ENCODE assay signal across 8 mouse cellular contexts in the genomic region with DNA sequence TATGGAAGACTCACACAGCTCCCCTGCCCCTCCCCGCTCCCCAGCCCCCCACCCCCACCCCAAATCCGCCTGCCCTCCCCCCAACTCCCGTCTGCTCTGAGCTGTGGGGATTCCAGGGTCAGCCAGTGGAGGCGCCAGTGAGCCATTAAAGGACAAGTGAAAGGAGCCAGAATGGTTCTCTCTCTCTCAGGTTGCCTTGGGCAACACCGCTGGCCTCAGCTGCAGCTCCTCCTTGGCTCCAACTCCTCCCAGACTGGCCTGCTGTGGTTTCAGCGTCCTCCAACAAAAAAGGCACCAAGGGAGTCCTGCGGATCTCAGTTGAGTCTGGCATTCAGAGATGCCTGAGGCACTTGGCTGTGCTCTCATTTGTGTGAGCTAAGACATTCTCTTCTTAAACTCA. TPM values are rescaled to one million over a fixed set of nuclear protein-coding genes. Genes with fewer than 3 reads are reported as not detected.
A peak's percentile ranks its signal among the peaks of the same experiment; 100 is the strongest.
DNase-seq lines count a peak whose midpoint lies in the region; ATAC-seq and TF ChIP-seq lines count a peak whose summit lies in the region.

No protein-coding gene starts in this region.

- H3K4me2 ChIP-seq in hindbrain, postnatal 0 days (ENCODE audit: low read depth, low read length) = peak overlapping the region; percentile 39
- peak overlapping the region; percentile 42; the same call in 1 of the 2 replicates for H3K4me2 ChIP-seq in liver, embryonic 11.5 days
- peak overlapping the region; percentile 16; the same call in 1 of the 2 replicates for H3K4me2 ChIP-seq in midbrain, postnatal 0 days (ENCODE audit: low read depth, low read length, poor library complexity, severe bottlenecking)

- H3K27ac ChIP-seq in hindbrain, postnatal 0 days = no peak overlapping the region
- no peak overlapping the region for H3K27ac ChIP-seq in liver, embryonic 11.5 days (ENCODE audit: low read depth, low read length)
- no peak overlapping the region for H3K27ac ChIP-seq in midbrain, postnatal 0 days (ENCODE audit: low read depth, low read length)

- H3K36me3 ChIP-seq in hindbrain, postnatal 0 days (ENCODE audit: insufficient read depth, low read length) = no peaks in the 10 kb centered on the region
- H3K36me3 ChIP-seq in liver, embryonic 11.5 days (ENCODE audit: control insufficient read depth, insufficient read depth, low read length) = no peaks in the 10 kb centered on the region
- H3K36me3 ChIP-seq in midbrain, postnatal 0 days (ENCODE audit: insufficient read depth, low read length) = no peaks in the 10 kb centered on the region

- H3K4me3 ChIP-seq in hindbrain, postnatal 0 days (ENCODE audit: low read length) = no peak overlapping the region
- no peak overlapping the region for H3K4me3 ChIP-seq in liver, embryonic 11.5 days (ENCODE audit: low read depth, low read length)
- no peak overlapping the region for H3K4me3 ChIP-seq in midbrain, postnatal 0 days (ENCODE audit: low read depth, low read length)

- peak; percentile 89 for ATAC-seq in hindbrain, postnatal 0 days
- ATAC-seq in liver, embryonic 11.5 days (replicated peaks; ENCODE audit: low FRiP score) = peak; percentile 56
- peak; percentile 77 for ATAC-seq in midbrain, postnatal 0 days (ENCODE audit: low FRiP score)

- H3K9ac ChIP-seq in hindbrain, postnatal 0 days (replicated peaks; ENCODE audit: low read length) = no peak overlapping the region
- no peak overlapping the region for H3K9ac ChIP-seq in liver, embryonic 11.5 days (ENCODE audit: low read depth, low read length)
- H3K9ac ChIP-seq in midbrain, postnatal 0 days (replicated peaks; ENCODE audit: low read length, poor library complexity, severe bottlenecking) = no peak overlapping the region

- WGBS in hindbrain, postnatal 0 days = 3% methylated on average over 7 of the region's 7 CpGs
- WGBS in liver, embryonic 11.5 days = 3% methylated on average over 7 of the region's 7 CpGs
- 1% methylated on average over 7 of the region's 7 CpGs for whole genome bisulfite sequencing in midbrain, postnatal 0 days

- no peaks in the 10 kb centered on the region for H3K9me3 ChIP-seq in hindbrain, postnatal 0 days (ENCODE audit: low read length)
- peaks cover 1% of the 10 kb centered on the region; the same call in 1 of the 2 replicates for H3K9me3 ChIP-seq in liver, embryonic 11.5 days (ENCODE audit: control insufficient read depth, low read length)
- no peaks in the 10 kb centered on the region for H3K9me3 ChIP-seq in midbrain, postnatal 0 days (ENCODE audit: low read length)

- peak; percentile 66 for TF ChIP-seq CTCF in hindbrain, postnatal 0 days (IDR thresholded peaks at IDR 0.05; ENCODE audit: low read depth)
- peak; percentile 62 for TF ChIP-seq CTCF in midbrain, postnatal 0 days (IDR thresholded peaks at IDR 0.05)

- DNase-seq in urinary bladder, postnatal 14 days (ENCODE audit: low spot score) = peak; percentile 26
- DNase-seq in urinary bladder, adult 2 months (ENCODE audit: low spot score) = no peak
- DNase-seq in cerebellum, postnatal 10 days = peak; percentile 87 to 89
- DNase-seq in frontal cortex, postnatal 14 days (ENCODE audit: low spot score in 2 of 2) = peak; percentile 29 to 44
- DNase-seq in hindbrain, postnatal 0 days (ENCODE audit: low spot score) = peak; percentile 81
- DNase-seq in liver, embryonic 11.5 days (ENCODE audit: low spot score) = peak; percentile 48
- peak; percentile 83 for DNase-seq in midbrain, postnatal 0 days (ENCODE audit: low spot score)
- peak; percentile 42 to 46 for DNase-seq in thymus, postnatal 36 days

- no peaks in the 10 kb centered on the region for H3K27me3 ChIP-seq in hindbrain, postnatal 0 days (ENCODE audit: insufficient read depth, low read length)
- H3K27me3 ChIP-seq in liver, embryonic 11.5 days (replicated peaks; ENCODE audit: control insufficient read depth, insufficient read depth, low read length) = no peaks in the 10 kb centered on the region
- no peaks in the 10 kb centered on the region for H3K27me3 ChIP-seq in midbrain, postnatal 0 days (ENCODE audit: insufficient read depth, low read length)

- 0 out of 2 replicates have a peak, but pooled peaks cover 5% of the 10 kb centered on the region for H3K4me1 ChIP-seq in hindbrain, postnatal 0 days (ENCODE audit: insufficient read depth, low read length)
- no peaks in the 10 kb centered on the region for H3K4me1 ChIP-seq in liver, embryonic 11.5 days (replicated peaks; ENCODE audit: control insufficient read depth, insufficient read depth, low read length)
- H3K4me1 ChIP-seq in midbrain, postnatal 0 days (ENCODE audit: insufficient read depth, low read length) = no peaks in the 10 kb centered on the region

RNA-seq across cellular contexts. Expression of a gene that starts 47.9 kb away (rescaled TPM):
- polyA plus RNA-seq in urinary bladder, adult 2 months (2012; rRNA removed) = 3.5 and 3.6 TPM in 2 replicates
- total RNA-seq in hindbrain, postnatal 0 days (2014; rRNA removed) = 11.7 and 17.8 TPM in 2 replicates
- 5.5 and 6.6 TPM in 2 replicates for polyA plus RNA-seq in hindbrain, postnatal 0 days (2015; fragmentation: Nextera tagmentation; extraction: Ambion mirVana)
- 7.6 and 9.1 TPM in 2 replicates for polyA plus RNA-seq in liver, embryonic 11.5 days (2014; fragmentation: Nextera tagmentation; extraction: Ambion mirVana)
- 3.7 and 7.0 TPM in 2 replicates for total RNA-seq in midbrain, postnatal 0 days (2014; rRNA removed)
- polyA plus RNA-seq in midbrain, postnatal 0 days (2015; fragmentation: Nextera tagmentation; extraction: Ambion mirVana) = 1.6 and 1.7 TPM in 2 replicates

RNA-seq across cellular contexts. Expression of a gene that starts 51.3 kb away (rescaled TPM):
- polyA plus RNA-seq in urinary bladder, adult 2 months (2012; rRNA removed) = 0.44 and 0.59 TPM in 2 replicates
- 11.4 and 12.5 TPM in 2 replicates for total RNA-seq in hindbrain, postnatal 0 days (2014; rRNA removed)
- polyA plus RNA-seq in hindbrain, postnatal 0 days (2015; fragmentation: Nextera tagmentation; extraction: Ambion mirVana) = 7.0 and 7.9 TPM in 2 replicates
- polyA plus RNA-seq in liver, embryonic 11.5 days (2014; fragmentation: Nextera tagmentation; extraction: Ambion mirVana) = 0.86 and 1.5 TPM in 2 replicates
- total RNA-seq in midbrain, postnatal 0 days (2014; rRNA removed) = 11.3 and 14.7 TPM in 2 replicates
- 5.8 and 6.2 TPM in 2 replicates for polyA plus RNA-seq in midbrain, postnatal 0 days (2015; fragmentation: Nextera tagmentation; extraction: Ambion mirVana)
